Mouse (Mus musculus) hindbrain, embryonic 13.5 days (tissue): ENCODE measurements around the gene Cwc22. TPM values are rescaled to one million over a fixed set of nuclear protein-coding genes. Genes with fewer than 3 reads are reported as not detected.

Experiments
- ATAC-seq: fragments of 200-750 bp; cut with Nextera tagmentation; 2 replicates; pipeline ENCODE4 v1.8.0; 2017; ENCODE audit warnings: moderate TSS enrichment; ENCODE audit not compliant: low FRiP score
- H3K27ac ChIP-seq: fragments of 300-500 bp; sonication (generic); 2 replicates; pipeline ENCODE4 v1.5.1; 2015; ENCODE audit warnings: inconsistent platforms, mild to moderate bottlenecking, moderate library complexity
- H3K27me3 ChIP-seq: fragments of 300-500 bp; sonication (generic); 2 replicates; pipeline ENCODE4 v1.6.1; 2015; ENCODE audit warnings: mild to moderate bottlenecking, inconsistent platforms
- H3K36me3 ChIP-seq: fragments of 300-500 bp; sonication (generic); 2 replicates; pipeline ENCODE4 v1.6.1; 2015; ENCODE audit warnings: mild to moderate bottlenecking, inconsistent platforms
- H3K4me1 ChIP-seq: fragments of 300-500 bp; sonication (generic); replicated peaks from 2 replicates; pipeline ENCODE4 v1.6.1; 2015; ENCODE audit warnings: inconsistent platforms
- H3K4me2 ChIP-seq: fragments of 300-500 bp; sonication (generic); 2 replicates; pipeline ENCODE4 v1.6.1; 2015; ENCODE audit warnings: inconsistent platforms, mild to moderate bottlenecking, moderate library complexity
- H3K4me3 ChIP-seq: fragments of 300-500 bp; sonication (generic); 2 replicates; pipeline ENCODE4 v1.5.1; 2015; ENCODE audit warnings: mild to moderate bottlenecking, inconsistent platforms
- H3K9ac ChIP-seq: fragments of 300-500 bp; sonication (generic); 2 replicates; pipeline ENCODE4 v1.6.1; 2015; ENCODE audit warnings: mild to moderate bottlenecking, inconsistent platforms
- H3K9me3 ChIP-seq: fragments of 300-500 bp; sonication (generic); 2 replicates; pipeline ENCODE4 v1.6.1; 2016; ENCODE audit warnings: inconsistent platforms
- WGBS: fragments of 180-500 bp; shearing (Covaris S2); methylation state at CpG from one replicate; pipeline ENCODE4 v1.1.7; 2015; 5-methylcytosine and 5-hydroxymethylcytosine counted together
- polyA plus RNA-seq: library from polyadenylated mRNA; unstranded; fragments of >200 nt; fragmentation: Nextera tagmentation; extraction: Ambion mirVana; gene quantifications from 2 replicates; pipeline ENCODE4 v1.2.1, GENCODE M21; 2015

Cwc22 gene
- polyA plus RNA-seq, 1 experiment from 2014 or later, result 23.5 TPM

GRCm38 (mm10) chr2:77960711-77961110 is 14.5 kb upstream of the Cwc22 start:
- Histone ChIP-seq H3K4me2 (no peak overlapping the region), H3K4me1 (no peaks in the 10 kb centered on the region), H3K9me3 (no peaks in the 10 kb centered on the region), H3K27me3 (no peaks in the 10 kb centered on the region), H3K36me3 (no peaks in the 10 kb centered on the region), H3K27ac (no peak overlapping the region), H3K4me3 (no peak overlapping the region), H3K9ac (no peak overlapping the region)
- no peak for ATAC-seq
- 84% methylated on average over 3 of the region's 3 CpGs for WGBS

GRCm38 (mm10) chr2:77959341-77959740 is 13.2 kb upstream of the Cwc22 start:
- Histone ChIP-seq H3K4me2 (no peak overlapping the region), H3K9me3 (no peaks in the 10 kb centered on the region), H3K36me3 (no peaks in the 10 kb centered on the region), H3K27ac (no peak overlapping the region), H3K4me3 (no peak overlapping the region), H3K4me1 (no peaks in the 10 kb centered on the region), H3K9ac (no peak overlapping the region), H3K27me3 (no peaks in the 10 kb centered on the region)
- no peak for ATAC-seq
- WGBS, result 97% methylated on average over 1 of the region's 1 CpGs

GRCm38 (mm10) chr2:77951415-77951913 is 5.3 kb upstream of the Cwc22 start:
- no peak overlapping the region for H3K9ac ChIP-seq
- no peak for ATAC-seq
- no peak overlapping the region for H3K27ac ChIP-seq
- no peaks in the 10 kb centered on the region for H3K4me1 ChIP-seq
- H3K4me2 ChIP-seq, result no peak overlapping the region
- H3K9me3 ChIP-seq, result no peaks in the 10 kb centered on the region
- no peaks in the 10 kb centered on the region for H3K27me3 ChIP-seq
- H3K36me3 ChIP-seq, result no peaks in the 10 kb centered on the region
- H3K4me3 ChIP-seq, result no peak overlapping the region
- WGBS, result 89% methylated on average over 6 of the region's 6 CpGs

GRCm38 (mm10) chr2:77950111-77950510 is 3.9 kb upstream of the Cwc22 start:
- Histone ChIP-seq H3K27me3 (no peaks in the 10 kb centered on the region), H3K27ac (no peak overlapping the region), H3K36me3 (no peaks in the 10 kb centered on the region), H3K9me3 (no peaks in the 10 kb centered on the region), H3K4me1 (peaks cover 3% of the 10 kb centered on the region), H3K4me2 (no peak overlapping the region), H3K9ac (no peak overlapping the region), H3K4me3 (no peak overlapping the region)
- 45% methylated on average over 1 of the region's 1 CpGs for WGBS
- ATAC-seq, result no peak

- H3K9ac ChIP-seq, result no peak overlapping the region
- H3K4me2 ChIP-seq, result no peak overlapping the region
- H3K27me3 ChIP-seq, result no peaks in the 10 kb centered on the region
- H3K9me3 ChIP-seq, result no peaks in the 10 kb centered on the region
- H3K4me1 ChIP-seq, result peaks cover 9% of the 10 kb centered on the region
- WGBS, result 92% methylated on average over 1 of the region's 1 CpGs
- no peaks in the 10 kb centered on the region for H3K36me3 ChIP-seq
- no peak overlapping the region for H3K4me3 ChIP-seq
- H3K27ac ChIP-seq, result no peak overlapping the region
- ATAC-seq, result no peak
Measured at GRCm38 (mm10) chr2:77949521-77949920, 3.3 kb upstream of the Cwc22 start.

- Histone ChIP-seq H3K4me3 (no peak overlapping the region), H3K4me1 (peaks cover 12% of the 10 kb centered on the region), H3K36me3 (no peaks in the 10 kb centered on the region), H3K27me3 (no peaks in the 10 kb centered on the region), H3K27ac (no peak overlapping the region), H3K9ac (no peak overlapping the region), H3K9me3 (no peaks in the 10 kb centered on the region), H3K4me2 (no peak overlapping the region)
- WGBS, result 92% methylated on average over 2 of the region's 2 CpGs
- no peak for ATAC-seq
Measured at GRCm38 (mm10) chr2:77948921-77949320, 2.7 kb upstream of the Cwc22 start.

- ATAC-seq, result no peak
- H3K4me3 ChIP-seq, result no peak overlapping the region
- no peaks in the 10 kb centered on the region for H3K9me3 ChIP-seq
- no peaks in the 10 kb centered on the region for H3K27me3 ChIP-seq
- H3K4me2 ChIP-seq, result no peak overlapping the region
- peaks cover 12% of the 10 kb centered on the region for H3K4me1 ChIP-seq
- WGBS, result 83% methylated on average over 1 of the region's 1 CpGs
- no peak overlapping the region for H3K9ac ChIP-seq
- H3K36me3 ChIP-seq, result no peaks in the 10 kb centered on the region
- H3K27ac ChIP-seq, result no peak overlapping the region
Measured at GRCm38 (mm10) chr2:77948126-77948525, 2.0 kb upstream of the Cwc22 start.

GRCm38 (mm10) chr2:77947161-77947870 is 1.1 kb upstream of the Cwc22 start:
- Histone ChIP-seq H3K4me2 (no peak overlapping the region), H3K4me1 (peaks cover 12% of the 10 kb centered on the region), H3K9ac (no peak overlapping the region), H3K27ac (no peak overlapping the region), H3K27me3 (no peaks in the 10 kb centered on the region), H3K9me3 (no peaks in the 10 kb centered on the region), H3K4me3 (no peak overlapping the region), H3K36me3 (no peaks in the 10 kb centered on the region)
- WGBS, result 76% methylated on average over 3 of the region's 3 CpGs
- no peak for ATAC-seq

GRCm38 (mm10) chr2:77944860-77945595 is 1.1 kb downstream of the Cwc22 start:
- Histone ChIP-seq H3K36me3 (no peaks in the 10 kb centered on the region), H3K9ac (peak overlapping the region; percentile 92), H3K4me3 (peak overlapping the region; percentile 77), H3K4me1 (peaks cover 12% of the 10 kb centered on the region), H3K9me3 (no peaks in the 10 kb centered on the region), H3K4me2 (peak overlapping the region; percentile 82), H3K27ac (no peak overlapping the region), H3K27me3 (no peaks in the 10 kb centered on the region)
- no peak for ATAC-seq
- WGBS, result 52% methylated on average over 8 of the region's 8 CpGs

- 92% methylated on average over 5 of the region's 5 CpGs for WGBS
- Histone ChIP-seq H3K27me3 (no peaks in the 10 kb centered on the region), H3K4me2 (no peak overlapping the region), H3K27ac (no peak overlapping the region), H3K9me3 (no peaks in the 10 kb centered on the region), H3K9ac (no peak overlapping the region), H3K36me3 (no peaks in the 10 kb centered on the region), H3K4me3 (no peak overlapping the region), H3K4me1 (peaks cover 12% of the 10 kb centered on the region)
- no peak for ATAC-seq
Measured at GRCm38 (mm10) chr2:77944281-77944680, 1.9 kb downstream of the Cwc22 start.

- Histone ChIP-seq H3K27me3 (no peaks in the 10 kb centered on the region), H3K4me1 (peaks cover 12% of the 10 kb centered on the region), H3K27ac (no peak overlapping the region), H3K36me3 (no peaks in the 10 kb centered on the region), H3K4me3 (no peak overlapping the region), H3K9ac (no peak overlapping the region), H3K9me3 (no peaks in the 10 kb centered on the region), H3K4me2 (no peak overlapping the region)
- WGBS, result 87% methylated on average over 2 of the region's 2 CpGs
- no peak for ATAC-seq
Measured at GRCm38 (mm10) chr2:77941944-77942343, 4.2 kb downstream of the Cwc22 start.

- H3K4me3 ChIP-seq, result no peak overlapping the region
- no peak overlapping the region for H3K27ac ChIP-seq
- H3K27me3 ChIP-seq, result no peaks in the 10 kb centered on the region
- peaks cover 28% of the 10 kb centered on the region for H3K36me3 ChIP-seq
- WGBS, result 96% methylated on average over 4 of the region's 4 CpGs
- H3K4me2 ChIP-seq, result no peak overlapping the region
- no peaks in the 10 kb centered on the region for H3K9me3 ChIP-seq
- no peak for ATAC-seq
- no peak overlapping the region for H3K9ac ChIP-seq
- no peaks in the 10 kb centered on the region for H3K4me1 ChIP-seq
Measured at GRCm38 (mm10) chr2:77938317-77938716, 7.9 kb downstream of the Cwc22 start.

GRCm38 (mm10) chr2:77937818-77938217 is 8.4 kb downstream of the Cwc22 start:
- H3K9ac ChIP-seq, result no peak overlapping the region
- H3K36me3 ChIP-seq, result peaks cover 31% of the 10 kb centered on the region
- H3K9me3 ChIP-seq, result no peaks in the 10 kb centered on the region
- 85% methylated on average over 3 of the region's 3 CpGs for WGBS
- H3K27me3 ChIP-seq, result no peaks in the 10 kb centered on the region
- no peak overlapping the region for H3K4me2 ChIP-seq
- H3K4me3 ChIP-seq, result no peak overlapping the region
- no peak for ATAC-seq
- H3K4me1 ChIP-seq, result no peaks in the 10 kb centered on the region
- H3K27ac ChIP-seq, result no peak overlapping the region
